Mouse (Mus musculus): ENCODE data around the gene Syngr4. TPM values are rescaled to one million over a fixed set of nuclear protein-coding genes. Genes with fewer than 3 reads are reported as not detected.
"Not testable (repeated sequence)": the region's sequence is repeated elsewhere in the genome, so short reads cannot be mapped to it uniquely, and the experiment has no call there.

Gene Syngr4
- polyA plus RNA-seq (2016; fragmentation: Nextera tagmentation; extraction: Ambion mirVana): 0.89 and 1.2 TPM in 2 replicates

GRCm38 (mm10) chr7:45896517-45897257 lies at the start of gene Syngr4, which contains the start of gene Tmem143:
Gene Syngr4, minus strand, starts transcription at chr7:45896714.
Gene Tmem143, plus strand, starts transcription at chr7:45896941.
- Histone ChIP-seq H3K9ac (peak within 1 kb of the TSS; percentile 82), H3K4me1 (replicated peaks) (0 out of 2 replicates have a peak, but pooled peaks cover 3% of the 10 kb centered on the region), H3K4me3 (peak within 1 kb of the TSS; percentile 53), H3K27ac (ENCODE audit: poor library complexity, severe bottlenecking) (peak within 1 kb of the TSS; percentile 50), H3K36me3 (no peaks in the 10 kb centered on the region), H3K27me3 (replicated peaks) (no peaks in the 10 kb centered on the region), H3K4me2 (peak within 1 kb of the TSS; percentile 81), H3K9me3 (replicated peaks) (no peaks in the 10 kb centered on the region)
- peak; percentile 90 for ATAC-seq (ENCODE audit: insufficient number of reproducible peaks, low FRiP score)
- under 1% methylated on average over 40 of the region's 40 CpGs for WGBS

GRCm38 (mm10) chr7:45943280-45943679 lies 46.8 kb upstream of the Syngr4 start:
- not testable (repeated sequence) for H3K4me3 ChIP-seq; H3K36me3 ChIP-seq; H3K27me3 ChIP-seq (replicated peaks); ATAC-seq (ENCODE audit: insufficient number of reproducible peaks, low FRiP score); H3K9me3 ChIP-seq (replicated peaks); H3K9ac ChIP-seq; H3K4me1 ChIP-seq (replicated peaks); H3K4me2 ChIP-seq; H3K27ac ChIP-seq (ENCODE audit: poor library complexity, severe bottlenecking)
- WGBS: 70% methylated on average over 1 of the region's 1 CpGs

GRCm38 (mm10) chr7:45941986-45942385 lies 45.5 kb upstream of the Syngr4 start:
- H3K4me3 ChIP-seq: no peak overlapping the region
- H3K9me3 ChIP-seq (replicated peaks): no peaks in the 10 kb centered on the region
- H3K4me2 ChIP-seq: no peak overlapping the region
- WGBS: 76% methylated on average over 9 of the region's 9 CpGs
- H3K27me3 ChIP-seq (replicated peaks): no peaks in the 10 kb centered on the region
- H3K27ac ChIP-seq (ENCODE audit: poor library complexity, severe bottlenecking): no peak overlapping the region
- no peak overlapping the region for H3K9ac ChIP-seq
- no peaks in the 10 kb centered on the region; the same call in 1 of the 2 replicates for H3K36me3 ChIP-seq
- H3K4me1 ChIP-seq (replicated peaks): peaks cover 6% of the 10 kb centered on the region; the same call in 1 of the 2 replicates
- no peak for ATAC-seq (ENCODE audit: insufficient number of reproducible peaks, low FRiP score)

- Histone ChIP-seq H3K27me3 (replicated peaks) (no peaks in the 10 kb centered on the region), H3K4me1 (replicated peaks) (peaks cover 6% of the 10 kb centered on the region; the same call in 1 of the 2 replicates), H3K36me3 (no peaks in the 10 kb centered on the region; the same call in 1 of the 2 replicates), H3K4me3 (no peak overlapping the region), H3K9ac (no peak overlapping the region), H3K9me3 (replicated peaks) (no peaks in the 10 kb centered on the region), H3K27ac (ENCODE audit: poor library complexity, severe bottlenecking) (no peak overlapping the region), H3K4me2 (no peak overlapping the region)
- 34% methylated on average over 2 of the region's 2 CpGs for WGBS
- ATAC-seq (ENCODE audit: insufficient number of reproducible peaks, low FRiP score): no peak
Measured at GRCm38 (mm10) chr7:45939836-45940235, 43.3 kb upstream of the Syngr4 start.

- Histone ChIP-seq H3K27me3 (replicated peaks) (no peaks in the 10 kb centered on the region), H3K4me3 (no peak overlapping the region), H3K27ac (ENCODE audit: poor library complexity, severe bottlenecking) (no peak overlapping the region), H3K9ac (0 out of 2 replicates have a peak overlapping the region, but pooled peaks have one; percentile 19), H3K4me2 (no peak overlapping the region), H3K36me3 (peaks cover 7% of the 10 kb centered on the region; the same call in 1 of the 2 replicates), H3K9me3 (replicated peaks) (peaks cover 12% of the 10 kb centered on the region; the same call in 1 of the 2 replicates), H3K4me1 (replicated peaks) (peaks cover 6% of the 10 kb centered on the region; the same call in 1 of the 2 replicates)
- ATAC-seq (ENCODE audit: insufficient number of reproducible peaks, low FRiP score): no peak
- WGBS: 28% methylated on average over 7 of the region's 7 CpGs
Measured at GRCm38 (mm10) chr7:45935114-45935513, 38.6 kb upstream of the Syngr4 start.

- not testable (repeated sequence) for ATAC-seq (ENCODE audit: insufficient number of reproducible peaks, low FRiP score); H3K4me2 ChIP-seq; H3K4me1 ChIP-seq (replicated peaks); H3K36me3 ChIP-seq; H3K9ac ChIP-seq; H3K27me3 ChIP-seq (replicated peaks); H3K4me3 ChIP-seq; H3K27ac ChIP-seq (ENCODE audit: poor library complexity, severe bottlenecking)
- H3K9me3 ChIP-seq (replicated peaks): peaks cover 12% of the 10 kb centered on the region; the same call in 1 of the 2 replicates
- 87% methylated on average over 12 of the region's 12 CpGs for WGBS
Measured at GRCm38 (mm10) chr7:45933766-45934165, 37.3 kb upstream of the Syngr4 start.

GRCm38 (mm10) chr7:45929688-45930087 lies 33.2 kb upstream of the Syngr4 start:
- Histone ChIP-seq H3K36me3 (peaks cover 7% of the 10 kb centered on the region; the same call in 1 of the 2 replicates), H3K9ac (no peak overlapping the region), H3K4me1 (replicated peaks) (peaks cover 1% of the 10 kb centered on the region), H3K27ac (ENCODE audit: poor library complexity, severe bottlenecking) (no peak overlapping the region), H3K4me3 (no peak overlapping the region), H3K27me3 (replicated peaks) (peaks cover 27% of the 10 kb centered on the region), H3K4me2 (no peak overlapping the region), H3K9me3 (replicated peaks) (peaks cover 28% of the 10 kb centered on the region)
- 86% methylated on average over 1 of the region's 1 CpGs for WGBS
- no peak for ATAC-seq (ENCODE audit: insufficient number of reproducible peaks, low FRiP score)

DNA sequence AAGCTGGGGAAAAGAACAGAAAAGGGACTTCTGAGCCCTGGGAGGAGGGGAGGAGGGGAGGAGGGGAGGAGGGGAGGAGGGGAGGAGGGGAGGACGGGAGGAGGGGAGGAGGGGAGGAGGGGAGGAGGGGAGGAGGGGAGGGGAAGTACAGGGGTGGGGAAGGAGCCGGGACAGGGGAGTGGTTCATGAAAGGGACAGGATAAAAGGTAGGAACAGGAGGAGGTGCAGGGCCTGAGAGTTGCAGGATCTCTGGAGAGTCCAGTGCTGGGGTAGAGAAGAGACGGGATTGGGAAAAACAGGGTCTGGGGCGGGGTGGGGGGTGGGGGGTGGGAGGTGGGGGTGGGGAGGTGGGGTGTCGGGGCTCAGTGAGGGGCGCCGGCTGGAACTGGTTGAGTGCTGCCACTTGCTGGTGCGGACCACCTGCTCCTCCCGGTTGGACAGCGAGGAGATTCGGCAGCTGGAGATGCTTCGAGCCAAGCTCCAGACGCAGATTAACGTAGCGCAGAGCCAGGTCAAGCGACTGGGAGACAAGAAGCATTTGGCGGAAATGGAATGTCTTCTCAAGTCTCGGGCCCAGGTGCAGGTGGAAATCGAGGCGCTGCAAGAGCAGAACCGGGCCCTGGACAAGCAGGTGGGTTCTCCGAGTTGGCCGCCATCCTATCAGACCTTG lies 32.2 kb upstream of the Syngr4 start:
- 11% methylated on average over 17 of the region's 23 CpGs for WGBS
- Histone ChIP-seq H3K27me3 (replicated peaks) (peaks cover 27% of the 10 kb centered on the region), H3K4me1 (replicated peaks) (peaks cover 9% of the 10 kb centered on the region), H3K9me3 (replicated peaks) (peaks cover 28% of the 10 kb centered on the region), H3K4me3 (no peak overlapping the region), H3K4me2 (peak overlapping the region; percentile 17; the same call in 1 of the 2 replicates), H3K9ac (no peak overlapping the region), H3K36me3 (peaks cover 7% of the 10 kb centered on the region; the same call in 1 of the 2 replicates), H3K27ac (ENCODE audit: poor library complexity, severe bottlenecking) (no peak overlapping the region)
- no peak for ATAC-seq (ENCODE audit: insufficient number of reproducible peaks, low FRiP score)

DNA sequence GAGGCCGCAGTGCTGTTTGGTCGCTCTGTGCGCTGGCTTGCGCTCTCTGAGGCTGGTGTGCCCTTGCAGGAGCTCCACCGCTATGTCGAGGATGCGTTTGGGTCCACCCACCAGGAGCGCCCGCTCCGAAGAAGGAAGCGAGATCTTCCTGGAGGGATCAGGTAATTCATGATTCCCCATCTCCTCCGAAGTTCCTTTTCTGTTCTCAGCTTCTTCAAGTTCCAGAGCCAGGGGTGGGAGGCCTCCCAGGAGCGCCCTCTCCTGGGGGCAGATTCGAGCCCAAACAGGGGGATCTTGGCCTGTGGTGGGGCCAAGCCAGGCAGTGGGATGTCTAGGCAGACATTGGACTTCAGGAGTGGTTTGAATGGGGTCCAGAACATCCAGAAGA lies 27.9 kb upstream of the Syngr4 start:
- Histone ChIP-seq H3K4me3 (peak overlapping the region; percentile 51), H3K4me2 (peak overlapping the region; percentile 71), H3K9ac (peak overlapping the region; percentile 64), H3K9me3 (replicated peaks) (peaks cover 16% of the 10 kb centered on the region), H3K27ac (ENCODE audit: poor library complexity, severe bottlenecking) (peak overlapping the region; percentile 90; the same call in 1 of the 2 replicates), H3K27me3 (replicated peaks) (peaks cover 25% of the 10 kb centered on the region), H3K36me3 (no peaks in the 10 kb centered on the region), H3K4me1 (replicated peaks) (peaks cover 36% of the 10 kb centered on the region)
- WGBS: 8% methylated on average over 14 of the region's 14 CpGs
- no peak for ATAC-seq (ENCODE audit: insufficient number of reproducible peaks, low FRiP score)

DNA sequence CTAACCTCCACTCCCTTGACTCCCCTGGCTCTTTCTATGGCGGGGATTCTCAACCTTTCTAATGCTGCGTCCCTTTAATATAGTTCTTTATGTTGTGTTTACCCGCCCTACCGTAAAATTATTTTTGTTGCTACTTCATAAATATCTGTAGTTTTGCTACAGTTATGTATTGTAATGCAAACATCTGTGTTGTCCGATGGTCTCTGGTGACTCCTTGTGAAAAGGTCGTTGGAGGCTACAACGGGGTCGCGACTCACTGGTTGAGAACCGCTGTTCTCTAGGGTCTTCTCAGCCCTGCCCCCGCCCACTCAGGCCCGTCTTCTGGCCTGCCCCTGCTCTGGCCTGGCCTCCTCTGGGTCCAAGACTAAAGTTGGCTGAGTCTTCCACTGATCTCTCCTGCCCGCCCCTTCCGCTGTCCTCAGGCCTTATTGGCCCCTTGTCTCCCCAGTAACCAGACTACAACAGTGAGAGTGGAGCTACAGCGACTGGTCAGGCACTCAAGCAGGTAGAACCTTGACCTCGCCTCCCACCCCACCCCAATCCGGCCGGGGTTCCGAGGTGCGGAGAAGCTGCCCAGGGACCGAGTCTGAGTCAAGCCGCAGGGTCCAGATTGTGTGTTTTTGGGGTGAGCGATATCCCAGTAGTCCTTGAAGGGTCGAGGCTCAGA lies 27.4 kb upstream of the Syngr4 start, which contains the start of gene Ccdc114:
TSS of gene Ccdc114 (plus strand) at position 311 of the 667 bp plus-strand sequence.
- peaks cover 20% of the 10 kb centered on the region for H3K27me3 ChIP-seq (replicated peaks)
- H3K27ac ChIP-seq (ENCODE audit: poor library complexity, severe bottlenecking): peak within 1 kb of the TSS; percentile 90
- H3K9ac ChIP-seq: peak within 1 kb of the TSS; percentile 64
- 3% methylated on average over 24 of the region's 24 CpGs for WGBS
- peaks cover 16% of the 10 kb centered on the region for H3K9me3 ChIP-seq (replicated peaks)
- no peaks in the 10 kb centered on the region for H3K36me3 ChIP-seq
- H3K4me1 ChIP-seq (replicated peaks): peaks cover 41% of the 10 kb centered on the region
- H3K4me2 ChIP-seq: peak within 1 kb of the TSS; percentile 71
- ATAC-seq (ENCODE audit: insufficient number of reproducible peaks, low FRiP score): peak; percentile 71
- peak within 1 kb of the TSS; percentile 51 for H3K4me3 ChIP-seq
